Mouse (Mus musculus) embryo, embryonic 11.5 days (tissue): Measurements from ENCODE around the gene Rcan2.
A peak's percentile ranks its signal among the peaks of the same experiment; 100 is the strongest.

Source experiments
- DNase-seq: peaks from one replicate; pipeline ENCODE4 v3.0.0-alpha.2; 2012; ENCODE audit warnings: low read depth, low spot score

The Rcan2 gene

DNA sequence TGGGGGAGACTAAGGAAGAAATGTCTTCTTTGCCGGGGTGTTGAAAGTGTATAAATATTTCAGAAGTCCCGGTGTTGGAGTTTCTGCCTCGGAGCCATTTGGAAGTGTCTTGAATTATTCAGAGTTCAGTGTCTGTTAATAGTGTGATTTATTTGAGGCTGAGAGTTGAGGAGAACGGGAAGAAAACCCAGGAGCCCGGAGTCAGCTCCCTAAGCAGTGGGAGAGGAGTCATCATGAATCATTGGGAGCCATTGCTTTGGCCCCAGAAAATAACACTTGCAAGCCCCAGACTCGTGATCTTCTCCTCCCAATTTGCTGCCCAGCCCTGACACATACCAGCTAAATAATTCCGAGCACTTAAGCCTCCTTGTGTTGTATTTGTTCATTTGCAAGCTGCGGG is 115.0 kb downstream of the Rcan2 start:
- DNase-seq: no peak

DNA sequence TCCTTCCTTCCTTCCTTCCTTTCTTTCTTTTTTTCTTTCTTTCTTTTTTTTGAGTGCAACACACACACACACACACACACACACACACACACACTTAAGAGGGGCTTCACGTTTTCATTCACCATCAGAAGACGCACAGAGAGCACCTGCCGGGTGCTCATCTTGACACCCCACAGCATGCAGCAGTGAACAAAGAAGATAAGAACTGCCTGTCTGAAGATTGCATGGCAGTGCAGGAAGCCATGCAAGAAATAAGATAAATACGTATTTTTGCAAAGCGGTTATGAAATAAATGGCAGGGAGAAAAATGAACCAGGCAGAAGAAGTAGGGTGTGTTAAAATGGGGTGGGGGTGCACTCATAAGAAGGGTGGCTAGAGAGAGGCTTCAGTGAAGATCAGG is 116.0 kb downstream of the Rcan2 start:
- DNase-seq: no peak

DNA sequence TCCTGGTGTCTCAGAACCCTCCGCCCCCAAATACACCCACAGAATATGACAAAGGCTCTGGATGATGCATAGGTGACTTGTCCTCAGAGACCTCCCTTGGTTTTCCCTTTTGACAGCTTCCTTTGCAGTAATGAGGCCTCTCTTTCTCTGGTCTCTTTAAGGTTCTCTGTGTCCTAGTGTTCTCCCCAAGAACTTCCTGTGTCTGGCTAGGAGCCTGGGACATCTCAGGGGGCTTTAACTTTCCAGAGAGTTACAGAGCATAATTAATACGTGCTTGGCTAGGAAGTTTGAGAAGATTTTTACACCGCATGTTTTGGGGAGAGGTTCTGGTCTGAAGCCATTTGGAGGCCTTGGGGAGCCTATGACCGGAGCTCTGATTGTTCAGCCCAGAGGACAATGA is 128.7 kb downstream of the Rcan2 start:
- DNase-seq: no peak

DNA sequence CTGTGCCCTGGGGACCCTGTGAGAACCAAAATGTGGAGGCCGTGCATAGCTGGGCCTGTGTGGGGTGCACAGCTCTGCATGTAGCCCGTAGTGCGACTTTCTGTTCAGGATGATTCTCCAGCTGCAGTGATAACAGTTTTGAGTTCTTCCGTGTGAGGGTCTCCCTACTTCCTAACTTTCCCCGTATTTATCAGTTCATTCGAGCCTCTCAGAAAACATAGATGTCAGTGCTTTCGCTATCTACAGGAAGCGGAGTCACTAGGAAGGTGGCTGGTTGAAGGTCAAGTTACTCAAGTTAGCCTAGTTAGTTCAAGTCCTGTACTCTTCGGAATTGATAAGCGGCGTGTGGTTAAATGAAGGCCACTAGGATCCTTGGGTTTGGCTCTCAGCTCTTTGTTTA is 130.6 kb downstream of the Rcan2 start:
- DNase-seq: no peak

DNA sequence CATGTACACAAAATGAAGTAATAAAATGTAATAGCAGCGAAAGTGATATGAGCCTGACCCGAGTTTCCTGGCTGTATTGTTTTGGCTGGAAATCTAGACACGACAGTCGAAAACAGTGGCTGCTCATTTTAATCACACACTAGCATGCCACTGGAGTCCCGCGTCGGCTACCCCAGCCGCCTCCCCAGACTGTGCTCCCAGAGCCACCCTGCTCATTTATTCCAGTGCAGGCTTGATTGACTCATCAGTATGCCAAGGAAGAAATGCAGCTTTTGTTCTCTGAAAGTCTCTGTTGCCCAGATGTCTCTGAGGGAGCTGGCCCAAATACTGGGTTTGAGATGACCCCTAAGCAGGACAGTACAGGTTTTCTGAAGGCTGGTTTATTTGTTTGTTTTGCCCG is 132.9 kb downstream of the Rcan2 start:
- DNase-seq: no peak

DNA sequence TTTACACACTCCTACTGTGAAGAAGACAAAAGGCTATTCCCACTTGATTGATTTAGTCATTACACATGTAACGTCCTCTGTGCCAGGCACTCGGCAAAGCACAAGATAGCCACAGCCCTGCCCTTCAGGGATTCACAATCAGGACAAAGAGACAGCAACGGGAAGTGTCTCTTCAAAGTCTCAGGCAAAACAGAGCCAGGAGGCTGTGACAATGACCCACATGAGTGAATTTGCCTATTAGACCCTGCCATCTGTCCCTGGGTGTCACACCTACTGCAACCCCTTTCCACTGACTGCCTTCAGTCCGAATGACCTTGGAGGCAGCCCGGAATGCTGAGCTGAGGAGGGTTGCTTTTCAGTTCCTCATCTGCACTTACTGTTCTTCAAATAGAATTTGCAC is 151.1 kb downstream of the Rcan2 start:
- peak; percentile 5 for DNase-seq

DNA sequence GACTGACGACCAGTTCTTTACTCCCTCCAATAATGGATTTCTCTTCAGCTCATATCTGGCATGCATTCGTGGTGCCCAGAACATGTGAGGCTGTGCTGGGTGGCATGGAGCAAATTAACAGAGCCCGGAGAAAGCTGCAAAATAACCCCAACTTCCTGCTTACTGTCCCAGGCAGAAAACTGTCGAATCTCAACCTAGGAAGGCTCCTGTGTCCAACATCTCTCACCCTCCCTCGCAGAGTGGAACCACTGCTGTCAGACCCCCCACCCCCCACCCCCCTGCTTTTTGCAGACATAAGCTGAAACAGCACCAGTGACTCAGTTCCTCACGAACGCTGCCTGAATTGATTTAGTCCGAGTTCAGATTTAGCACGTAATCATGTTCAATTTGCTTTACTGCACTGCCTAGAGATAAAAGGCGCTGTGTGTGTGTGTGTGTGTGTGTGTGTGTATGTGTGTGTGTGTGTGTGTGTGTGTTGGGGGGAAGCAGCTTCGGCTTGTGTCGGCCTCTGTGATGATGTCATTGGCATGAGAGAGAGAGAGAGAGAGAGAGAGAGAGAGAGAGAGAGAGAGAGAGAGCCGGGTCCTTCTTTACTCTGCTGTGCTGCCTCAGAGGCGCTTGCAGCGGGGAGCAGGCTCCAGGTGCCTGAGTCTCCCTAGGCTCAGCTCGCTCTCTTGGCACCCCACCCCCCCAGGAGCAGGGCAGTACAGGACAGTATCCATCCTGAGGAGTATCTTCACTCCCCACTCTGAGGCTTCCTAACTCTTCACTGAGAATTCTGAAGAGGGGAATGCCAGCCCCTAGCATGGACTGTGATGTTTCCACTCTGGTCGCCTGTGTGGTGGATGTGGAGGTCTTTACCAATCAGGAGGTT is 151.7 kb downstream of the Rcan2 start:
- peak; percentile 24 for DNase-seq

DNA sequence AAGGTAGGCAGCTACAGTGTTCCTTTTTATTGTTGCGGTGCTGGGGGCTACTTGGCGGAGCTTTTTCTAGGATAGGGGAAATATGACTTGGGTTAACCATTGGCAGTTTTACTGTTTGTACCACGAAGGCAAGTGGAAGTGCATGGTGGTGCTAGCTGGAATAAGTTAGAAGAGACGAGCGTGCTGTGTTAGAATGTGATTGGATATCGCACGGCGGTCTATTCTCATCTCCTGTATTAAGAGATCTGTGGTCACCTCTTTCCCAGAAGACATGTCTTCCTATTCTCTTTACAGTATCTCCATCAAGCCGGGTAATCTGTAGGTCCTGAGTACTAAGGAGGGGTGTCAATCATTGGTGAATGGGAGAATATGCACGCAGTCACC is 152.4 kb downstream of the Rcan2 start:
- no peak for DNase-seq

DNA sequence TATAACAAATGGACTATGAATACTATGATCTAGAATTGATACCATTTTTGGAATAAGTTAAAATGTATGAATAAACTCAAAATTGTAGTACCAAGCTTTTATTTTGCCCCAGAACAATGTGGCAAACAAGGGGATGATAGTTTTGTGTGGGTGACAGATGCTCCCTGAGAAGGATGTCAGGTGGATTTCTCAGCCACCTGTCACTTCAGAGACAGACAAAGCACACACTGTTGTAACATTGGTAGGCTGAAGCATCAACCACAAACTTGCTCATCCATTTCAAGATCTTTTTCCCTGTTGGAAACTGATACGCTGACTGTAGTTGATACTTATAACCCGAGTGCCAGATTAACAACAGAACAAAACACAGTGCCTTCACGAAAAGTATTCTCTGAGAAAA is 158.6 kb downstream of the Rcan2 start:
- no peak for DNase-seq

DNA sequence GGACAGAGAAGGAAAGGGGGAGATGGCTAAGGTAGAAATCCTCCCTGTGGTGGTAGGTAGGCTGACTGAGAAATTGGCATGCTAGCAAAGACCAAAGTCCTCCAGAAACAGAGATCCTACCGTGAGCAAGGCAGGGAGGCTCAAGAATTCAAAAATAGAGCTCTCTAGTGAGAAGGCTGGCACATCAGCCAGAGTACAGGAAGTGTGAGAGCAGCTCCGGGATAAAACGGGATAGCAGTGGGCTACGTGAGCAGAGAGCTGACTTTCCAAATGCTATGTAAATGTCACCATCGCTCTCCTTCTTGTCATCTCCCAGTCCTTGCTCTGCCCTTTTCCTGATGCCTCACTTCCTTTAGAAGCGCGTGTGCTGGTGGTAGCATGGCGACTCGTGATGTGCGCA is 168.8 kb downstream of the Rcan2 start:
- DNase-seq: no peak

DNA sequence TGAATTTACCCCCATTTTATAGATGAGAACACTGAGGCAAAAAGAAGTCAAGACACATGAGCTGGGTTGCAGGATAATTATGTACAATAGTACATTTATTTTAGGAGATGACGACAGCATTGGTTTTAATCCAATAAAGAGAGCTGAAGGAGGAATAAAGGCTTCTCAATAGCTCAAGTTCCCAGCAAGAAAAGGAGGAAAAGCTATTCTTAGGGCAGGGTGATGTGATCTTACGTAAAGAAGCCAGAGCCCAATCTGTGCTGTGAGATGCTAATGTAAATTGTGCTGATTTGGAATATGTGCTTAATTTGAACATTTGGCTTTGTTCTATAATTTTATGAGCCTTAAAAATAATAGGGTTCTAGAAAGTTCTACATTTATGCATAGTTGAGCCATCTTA is 176.4 kb downstream of the Rcan2 start:
- DNase-seq: no peak

DNA sequence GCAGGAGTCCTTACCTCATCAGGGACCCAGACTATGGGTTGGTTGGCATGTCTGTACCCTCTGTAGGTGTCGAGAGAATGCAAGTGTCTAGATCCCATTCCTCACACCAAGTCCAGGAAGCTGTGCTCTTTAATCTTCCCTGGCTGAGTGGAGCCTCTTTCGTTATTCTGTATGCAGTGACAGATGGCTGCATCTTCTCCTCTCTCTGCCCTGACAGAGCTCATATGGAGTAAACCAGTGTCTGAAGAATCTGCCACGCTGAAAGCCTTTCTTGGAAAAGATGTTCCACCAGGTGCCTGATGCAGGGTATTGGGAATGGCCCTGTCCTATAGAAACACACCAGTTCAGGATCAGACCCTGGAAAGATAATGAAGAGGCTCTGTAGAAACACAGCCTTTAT is 178.8 kb downstream of the Rcan2 start:
- no peak for DNase-seq

DNA sequence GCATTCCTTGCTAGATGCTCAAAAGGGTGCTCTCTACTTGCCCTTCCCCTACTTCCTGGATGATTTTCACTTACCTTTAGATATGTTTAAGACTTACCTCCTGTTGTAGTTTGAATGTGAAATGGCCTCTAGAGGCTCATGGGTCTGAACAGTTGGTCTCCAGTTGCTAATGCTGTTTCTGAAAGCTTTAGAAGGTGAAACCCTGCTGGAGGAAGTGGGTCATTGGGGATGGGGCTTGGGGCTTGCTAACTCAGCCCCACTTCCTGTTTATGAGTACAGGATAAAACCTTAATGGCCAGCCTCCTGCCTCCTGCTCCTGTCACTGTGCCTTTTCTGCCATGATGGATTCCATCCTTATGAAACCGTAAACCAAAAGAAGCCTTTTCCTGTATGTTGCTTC is 181.4 kb downstream of the Rcan2 start:
- no peak for DNase-seq

DNA sequence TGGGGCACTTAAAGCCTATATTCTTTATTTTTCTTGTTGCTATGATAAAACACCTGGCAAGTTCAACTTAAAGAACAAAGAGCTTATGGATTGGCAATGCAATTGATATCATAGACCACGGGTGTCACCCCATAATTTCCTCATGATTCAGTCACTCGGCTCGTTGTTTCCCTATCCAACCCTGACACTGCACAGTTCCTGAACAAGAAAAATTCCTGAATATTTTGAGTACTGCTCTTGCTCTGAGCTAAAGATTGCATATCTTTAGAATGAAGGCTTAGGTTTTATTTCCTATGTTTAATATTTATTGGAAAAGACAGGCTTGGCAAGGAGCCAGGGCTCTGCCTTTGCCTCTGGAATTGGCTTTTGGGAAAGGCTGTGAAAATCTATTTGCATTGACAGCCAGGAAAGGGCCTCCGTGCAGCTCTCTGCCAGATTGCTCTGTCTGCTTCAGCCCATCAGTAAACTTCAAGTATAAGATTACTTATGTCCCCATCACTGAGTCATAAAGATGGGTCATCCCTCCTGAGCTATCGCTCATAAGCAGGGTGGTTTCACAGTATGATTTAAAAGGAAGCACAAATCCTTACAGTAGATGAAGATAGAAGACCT is 188.3 kb downstream of the Rcan2 start:
- no peak for DNase-seq

DNA sequence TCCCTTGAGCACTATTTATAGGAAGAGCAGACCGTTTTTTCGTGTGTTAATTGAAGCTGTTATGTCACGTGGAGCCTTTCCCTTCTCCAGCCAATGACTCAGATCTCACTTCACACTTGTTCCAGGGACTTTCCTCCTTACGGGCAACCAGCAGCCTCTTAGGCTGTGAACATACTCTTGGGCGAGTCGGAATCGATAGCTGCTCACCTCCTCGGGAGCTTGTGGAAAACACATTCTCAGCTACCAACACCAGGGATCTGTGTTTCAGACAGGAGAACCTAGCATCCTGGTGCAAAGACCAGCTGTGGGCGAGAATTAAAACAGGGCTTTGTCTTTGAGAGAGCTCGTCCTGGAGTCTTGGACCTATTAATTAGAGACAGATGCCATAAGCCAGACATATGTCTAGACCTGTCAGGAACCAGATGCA is 189.8 kb downstream of the Rcan2 start:
- DNase-seq: peak; percentile 44

DNA sequence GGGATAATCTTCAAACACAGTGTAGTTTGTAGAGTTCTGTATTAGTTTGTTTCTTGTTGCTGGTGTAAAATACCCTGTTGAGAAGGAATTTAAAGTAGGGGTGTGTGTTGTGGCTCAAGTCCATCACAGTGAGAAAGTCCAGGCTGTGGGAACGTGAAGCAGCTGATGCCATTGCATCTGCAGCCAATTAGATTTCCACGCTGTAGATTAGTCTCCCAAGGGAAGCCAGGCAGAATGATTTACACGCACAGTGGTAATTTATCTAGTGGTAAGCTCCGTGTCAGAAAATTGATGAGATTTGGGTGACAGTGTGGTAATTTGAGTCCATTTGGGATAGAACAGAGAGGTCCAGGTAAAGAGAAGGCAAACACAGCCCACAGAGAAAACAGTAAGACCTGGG is 192.9 kb downstream of the Rcan2 start:
- DNase-seq: peak; percentile 26

DNA sequence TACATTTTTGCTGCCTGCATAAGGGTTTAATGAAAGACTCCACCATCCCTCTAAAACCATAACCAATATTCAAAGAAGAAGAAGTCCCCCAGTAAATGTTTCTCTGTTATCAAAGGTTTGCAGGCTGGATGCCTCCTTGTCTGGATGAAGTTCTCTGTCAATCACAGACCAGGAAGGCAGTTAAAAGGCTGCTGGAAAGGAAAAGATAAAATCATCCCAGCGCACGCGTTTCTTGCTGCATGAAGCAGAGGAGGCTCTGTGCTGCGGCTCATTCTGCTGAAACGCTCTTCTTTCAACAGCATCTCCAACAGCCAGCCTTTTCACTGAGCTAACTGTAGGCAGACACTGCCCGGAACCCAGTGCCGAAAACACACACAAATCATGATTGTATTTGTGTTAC is 196.4 kb downstream of the Rcan2 start:
- no peak for DNase-seq

DNA sequence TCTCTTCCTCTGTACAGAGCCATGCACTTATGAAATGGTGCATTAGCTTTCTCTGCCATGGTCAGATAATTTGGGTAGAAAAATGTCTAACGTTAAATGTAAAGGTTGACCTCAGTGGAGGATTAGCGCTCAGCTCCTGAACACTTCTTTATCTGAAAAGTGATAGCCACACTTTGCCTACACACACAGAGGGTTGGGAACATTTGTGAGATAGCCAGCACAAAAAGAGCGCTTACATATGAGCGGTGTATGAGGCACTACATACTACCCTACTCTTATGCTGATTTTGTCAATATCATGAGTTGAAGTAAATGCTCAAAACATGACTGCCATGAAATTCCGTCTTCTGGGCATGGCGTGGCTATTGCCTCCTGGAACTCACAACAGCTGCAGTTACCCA is 196.9 kb downstream of the Rcan2 start:
- DNase-seq: no peak

DNA sequence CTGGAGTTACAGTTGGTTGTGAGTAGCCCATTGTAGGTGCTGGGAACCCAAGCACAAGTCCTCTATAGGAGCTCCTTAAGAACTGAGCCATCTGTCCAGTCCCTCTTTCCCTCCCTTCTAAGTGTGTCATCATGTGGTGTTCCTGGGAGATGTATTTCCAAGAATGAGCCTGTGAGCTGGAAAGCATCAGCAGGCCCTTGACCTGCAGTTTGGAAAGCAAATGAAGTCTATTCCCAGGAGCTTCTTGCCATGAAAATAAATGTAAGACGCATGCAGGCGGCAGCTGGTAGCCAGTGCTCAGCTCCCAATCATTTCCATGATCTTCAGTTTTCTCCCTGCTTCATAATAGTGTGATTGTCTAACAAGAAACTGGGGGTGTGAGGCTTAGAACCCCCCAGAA is 203.2 kb downstream of the Rcan2 start:
- DNase-seq: no peak

DNA sequence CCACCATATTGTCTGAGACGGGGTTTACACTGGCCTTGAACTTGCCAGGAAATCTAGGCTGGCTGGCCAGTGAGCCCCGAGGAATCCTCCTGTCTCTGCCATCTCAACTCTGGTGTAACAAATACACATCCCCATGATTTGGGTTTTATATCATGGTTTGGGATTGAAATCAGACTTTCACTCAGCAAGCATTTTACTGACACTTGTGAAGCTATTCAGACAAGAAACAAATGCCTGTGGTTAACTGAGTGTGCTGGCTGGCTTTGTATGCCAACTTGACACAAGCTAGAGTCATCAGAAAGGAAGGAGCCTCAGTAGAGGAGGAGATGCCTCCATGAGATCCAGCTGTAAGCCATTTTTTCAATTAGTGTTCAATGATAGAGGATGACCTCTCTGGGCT is 206.3 kb downstream of the Rcan2 start:
- DNase-seq: no peak

DNA sequence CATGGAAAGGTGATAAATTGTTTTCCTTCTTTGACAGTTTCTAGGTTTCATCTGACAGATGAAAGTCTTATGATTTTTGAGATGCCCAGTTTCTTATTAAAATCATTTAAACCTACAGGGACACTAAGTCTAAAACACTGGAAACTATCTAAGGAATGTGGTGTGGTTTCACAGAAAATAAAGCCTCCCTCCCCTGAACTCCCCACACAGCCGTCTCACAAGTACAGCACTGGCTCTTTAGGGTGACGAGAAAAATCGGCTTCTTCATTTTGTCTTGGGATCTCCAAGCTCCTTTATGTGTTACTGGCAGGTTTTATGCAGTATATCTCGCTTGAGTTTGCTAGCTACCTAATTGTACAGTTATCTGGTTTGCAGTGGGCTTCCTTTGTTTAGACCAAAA is 210.8 kb downstream of the Rcan2 start:
- no peak for DNase-seq

DNA sequence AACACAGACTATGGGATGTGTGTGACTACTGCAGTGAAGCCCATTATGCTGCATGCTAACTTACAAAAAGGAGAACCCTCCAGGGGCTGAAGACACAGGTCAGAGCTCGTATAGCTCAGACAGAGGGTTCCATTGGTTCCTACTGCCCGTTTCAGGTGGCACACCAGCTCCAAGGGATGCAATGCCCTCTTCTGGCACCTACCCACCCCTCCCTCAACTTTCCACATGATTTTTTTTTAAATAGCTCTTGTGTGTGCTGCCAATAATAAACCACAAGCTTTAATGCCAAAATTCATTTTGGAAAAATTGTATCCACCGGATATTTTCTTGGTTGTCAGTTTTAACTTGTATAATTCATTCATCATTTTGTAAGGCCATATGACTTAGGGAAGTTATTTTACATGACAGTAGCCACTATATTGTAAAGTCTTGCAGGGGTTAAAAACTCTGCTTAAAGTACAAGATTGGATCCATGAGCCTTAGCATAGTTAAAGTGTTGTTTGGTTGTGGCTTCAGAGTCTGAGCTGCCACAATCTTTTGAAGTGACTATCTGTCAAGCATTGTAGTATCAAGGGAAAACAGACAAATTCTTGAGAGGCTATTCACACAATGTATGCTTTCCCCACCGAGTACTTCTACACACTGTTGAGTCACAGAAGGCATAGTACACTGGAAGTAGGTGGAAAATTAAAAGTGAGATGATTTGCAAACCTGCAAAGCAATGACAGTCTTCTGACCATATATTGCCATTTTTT is 212.8 kb downstream of the Rcan2 start:
- no peak for DNase-seq

DNA sequence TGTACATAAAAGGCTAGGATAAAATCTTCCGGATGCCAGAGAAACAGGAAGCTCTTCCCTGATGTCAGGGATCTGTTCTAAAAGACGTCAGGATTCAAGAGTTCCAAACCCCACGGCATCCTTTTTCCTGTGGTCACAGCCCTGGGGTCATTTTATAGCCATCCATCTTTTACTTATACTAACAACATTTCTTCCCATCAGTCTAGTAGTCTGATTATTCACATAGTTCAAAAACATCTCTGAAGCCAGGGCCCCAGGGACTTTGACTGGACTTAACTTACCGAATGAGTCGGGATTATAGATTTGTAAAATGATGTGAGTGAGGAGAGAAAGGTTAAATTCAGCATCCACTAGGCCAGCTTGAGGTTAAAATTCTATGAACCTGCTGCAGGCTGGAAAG is 215.2 kb downstream of the Rcan2 start:
- no peak for DNase-seq
